Comparison of ENCODE assay signal across 19 mouse cellular contexts in the genomic region with DNA sequence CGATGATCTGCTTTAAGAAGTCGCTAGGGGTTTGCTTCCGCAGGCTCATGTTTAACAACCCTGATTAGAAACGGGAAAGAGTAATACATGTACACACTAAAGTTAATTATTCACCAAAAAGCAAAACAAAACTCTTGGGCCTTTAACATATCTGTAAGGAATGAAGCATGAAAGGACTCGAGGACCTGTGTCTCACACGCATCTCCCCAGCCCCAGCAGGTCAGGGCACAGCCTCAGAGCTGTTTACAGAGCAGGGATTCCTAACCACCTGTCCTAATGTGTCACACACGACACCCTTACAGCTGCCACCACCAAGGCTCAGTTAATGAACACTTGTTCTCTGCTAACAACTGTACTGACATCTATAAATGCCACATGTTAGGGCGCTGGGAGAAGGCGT. TPM values are rescaled to one million over a fixed set of nuclear protein-coding genes. Genes with fewer than 3 reads are reported as not detected.
DNase-seq lines count a peak whose midpoint lies in the region; ATAC-seq and TF ChIP-seq lines count a peak whose summit lies in the region.
"Had no signal": no experiment of that assay in that cellular context is flagged by ENCODE, and none has a peak within 500 bp of the region (broad histone marks: within the 10 kb centered on the region; RNA-seq: fewer than 3 reads in every experiment).

No protein-coding gene starts in this region.

- no peaks in the 10 kb centered on the region for H3K4me1 ChIP-seq in intestine, postnatal 0 days (replicated peaks; ENCODE audit: control insufficient read depth, insufficient read depth, low read length)
- H3K4me1 ChIP-seq in limb, embryonic 15.5 days, result peaks cover 3% of the 10 kb centered on the region; the same call in 1 of the 2 replicates
- H3K4me1 ChIP-seq: embryonic facial prominence, embryonic 13.5 days had no signal

- WGBS in intestine, postnatal 0 days, result 40% methylated on average over 9 of the region's 9 CpGs
- 69% methylated on average over 9 of the region's 9 CpGs for WGBS in limb, embryonic 15.5 days

- no peak overlapping the region for H3K9ac ChIP-seq in intestine, postnatal 0 days (ENCODE audit: low read depth, low read length)
- H3K9ac ChIP-seq in limb, embryonic 15.5 days, result no peak overlapping the region
- H3K9ac ChIP-seq: embryonic facial prominence, embryonic 13.5 days; forebrain, embryonic 13.5 days had no signal

- DNase-seq in urinary bladder, postnatal 14 days (ENCODE audit: low spot score), result peak; percentile 23
- DNase-seq in urinary bladder, postnatal 25 days (ENCODE audit: low spot score), result no peak
- no peak for DNase-seq in heart, postnatal 25 days (ENCODE audit: low spot score)
- DNase-seq in neural tube, embryonic 10.5 days (ENCODE audit: extremely low spot score, low spot score), result no peak
- no peak for DNase-seq in cerebellum, adult 11-12 months
- DNase-seq: adrenal gland, adult 8-10 months; cerebellum, postnatal 25 days; heart, adult 2 months; heart, postnatal 10 days; layer of hippocampus, adult 9-11 months; lung, postnatal 36 days; right cerebral cortex, postnatal 14 days; thymus, postnatal 36 days had no signal

- H3K36me3 ChIP-seq in intestine, postnatal 0 days (ENCODE audit: control insufficient read depth, insufficient read depth), result peaks cover 36% of the 10 kb centered on the region
- H3K36me3 ChIP-seq in limb, embryonic 15.5 days, result peaks cover 44% of the 10 kb centered on the region

- H3K9me3 ChIP-seq in intestine, postnatal 0 days (ENCODE audit: control insufficient read depth), result no peaks in the 10 kb centered on the region
- H3K9me3 ChIP-seq in limb, embryonic 15.5 days, result no peaks in the 10 kb centered on the region
- H3K9me3 ChIP-seq: embryonic facial prominence, embryonic 13.5 days; forebrain, embryonic 13.5 days had no signal

- H3K27me3 ChIP-seq in intestine, postnatal 0 days (replicated peaks; ENCODE audit: control insufficient read depth, insufficient read depth, low read length), result no peaks in the 10 kb centered on the region
- H3K27me3 ChIP-seq in limb, embryonic 15.5 days, result no peaks in the 10 kb centered on the region
- H3K27me3 ChIP-seq: embryonic facial prominence, embryonic 13.5 days; forebrain, embryonic 13.5 days had no signal

- H3K27ac ChIP-seq in intestine, postnatal 0 days (ENCODE audit: low read depth, low read length), result no peak overlapping the region
- H3K27ac ChIP-seq in limb, embryonic 15.5 days, result no peak overlapping the region
- H3K27ac ChIP-seq: embryonic facial prominence, embryonic 13.5 days; forebrain, embryonic 13.5 days; heart, adult 2 months; hindbrain, postnatal 0 days had no signal

- intact Hi-C loops in heart, postnatal 25 days (cut with DNase I), result no loop called here

- H3K4me3 ChIP-seq in intestine, postnatal 0 days (ENCODE audit: low read depth, low read length), result no peak overlapping the region
- H3K4me3 ChIP-seq in limb, embryonic 15.5 days, result no peak overlapping the region
- H3K4me3 ChIP-seq: embryonic facial prominence, embryonic 13.5 days; forebrain, embryonic 13.5 days; heart, adult 2 months had no signal

- no peak for TF ChIP-seq CTCF in intestine, postnatal 0 days (IDR thresholded peaks at IDR 0.05; ENCODE audit: low read depth)

- H3K4me2 ChIP-seq in intestine, postnatal 0 days (replicated peaks; ENCODE audit: low read depth), result peak overlapping the region; percentile 46
- H3K4me2 ChIP-seq in limb, embryonic 15.5 days, result no peak overlapping the region
- H3K4me2 ChIP-seq: embryonic facial prominence, embryonic 13.5 days; forebrain, embryonic 13.5 days had no signal

- ATAC-seq in intestine, postnatal 0 days, result peak; percentile 67
- peak; percentile 48; the same call in 1 of the 2 replicates for ATAC-seq in limb, embryonic 15.5 days (ENCODE audit: insufficient number of reproducible peaks, low FRiP score, low TSS enrichment, low read depth)
- ATAC-seq: forebrain, embryonic 13.5 days; hindbrain, postnatal 0 days; midbrain, embryonic 16.5 days had no signal

RNA-seq across cellular contexts. Expression of a gene that starts 7.9 kb away (rescaled TPM):
- 93.2 and 100.0 TPM in 2 replicates for polyA plus RNA-seq in intestine, postnatal 0 days (2015; fragmentation: Nextera tagmentation; extraction: Ambion mirVana)
- 217 and 223 TPM in 2 replicates for polyA plus RNA-seq in limb, embryonic 15.5 days (2015; fragmentation: Nextera tagmentation; extraction: Ambion mirVana)
- total RNA-seq in heart, postnatal 25 days (2021), result 10 to 100 TPM; 58.6 to 60.7 TPM
